Mouse (Mus musculus) left cerebral cortex, adult 11 months (tissue): ENCODE measurements around the gene Arhgef11.
A peak's percentile ranks its signal among the peaks of the same experiment; 100 is the strongest.

Experiments used
- DNase-seq: peaks from one replicate; pipeline ENCODE4 v3.0.0; 2022; ENCODE audit warnings: low spot score

The Arhgef11 gene

GRCm38 (mm10) chr3:87661291-87661690, 43.9 kb downstream of the Arhgef11 start:
- no peak for DNase-seq

DNA sequence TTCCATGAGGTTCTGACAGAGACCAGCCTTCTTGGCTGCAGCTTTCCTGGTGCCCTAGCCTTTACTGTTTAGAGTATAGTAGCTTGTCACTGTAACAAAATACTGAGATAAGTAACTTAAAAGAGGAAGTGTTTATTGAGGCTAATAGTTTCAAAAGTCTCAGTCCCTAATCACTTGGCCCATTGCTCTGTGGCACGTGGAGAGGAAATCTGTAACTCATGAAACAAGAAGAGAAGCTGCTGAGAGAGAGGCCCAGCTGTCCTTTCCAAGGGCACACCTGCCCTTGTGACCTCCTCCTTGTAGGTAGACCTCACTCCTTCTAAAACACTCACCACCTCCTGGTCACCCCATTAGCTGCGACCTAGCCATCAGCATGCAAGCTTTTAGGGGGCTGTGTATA, 101.2 kb downstream of the Arhgef11 start:
- no peak for DNase-seq

GRCm38 (mm10) chr3:87724556-87724955, 107.2 kb downstream of the Arhgef11 start:
- no peak for DNase-seq

DNA sequence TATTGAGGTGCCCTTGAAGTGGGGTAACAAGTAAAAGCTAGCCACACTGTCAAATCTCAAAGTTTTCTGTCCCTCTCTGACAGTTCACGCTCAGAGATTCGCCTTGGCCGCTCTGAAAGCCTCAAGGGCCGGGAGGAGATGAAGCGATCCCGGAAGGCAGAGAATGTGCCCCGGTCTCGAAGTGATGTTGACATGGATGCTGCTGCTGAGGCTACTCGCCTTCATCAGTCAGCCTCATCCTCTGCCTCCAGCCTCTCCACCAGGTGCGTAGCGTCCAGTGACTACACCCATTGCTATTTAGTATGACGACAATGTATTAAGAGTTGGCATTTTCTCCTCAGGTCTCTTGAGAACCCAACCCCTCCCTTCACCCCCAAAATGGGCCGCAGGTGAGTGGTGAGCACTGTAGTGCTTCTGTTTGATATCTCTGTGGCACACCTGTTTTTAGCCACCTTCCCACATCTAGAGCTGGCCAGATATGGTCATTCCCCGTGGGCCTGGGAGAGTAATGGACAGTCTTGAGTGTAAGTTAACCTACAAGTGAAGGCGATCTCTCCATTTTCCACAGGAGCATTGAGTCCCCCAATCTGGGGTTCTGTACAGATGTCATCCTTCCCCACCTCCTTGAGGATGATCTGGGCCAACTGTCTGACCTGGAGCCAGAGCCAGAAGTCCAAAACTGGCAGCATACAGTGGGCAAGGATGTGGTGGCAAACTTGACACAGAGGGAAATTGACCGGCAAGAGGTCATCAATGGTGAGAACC, 108.2 kb downstream of the Arhgef11 start:
- DNase-seq: no peak

- DNase-seq: no peak
These were observed 108.8 kb downstream of the Arhgef11 start for GRCm38 (mm10) chr3:87726191-87726590.

GRCm38 (mm10) chr3:87728696-87729095, 111.3 kb downstream of the Arhgef11 start:
- no peak for DNase-seq

- no peak for DNase-seq
These were observed 115.7 kb downstream of the Arhgef11 start for GRCm38 (mm10) chr3:87733098-87733497.

GRCm38 (mm10) chr3:87733984-87734761, 116.8 kb downstream of the Arhgef11 start:
- DNase-seq: no peak

GRCm38 (mm10) chr3:87735335-87735734, 118.0 kb downstream of the Arhgef11 start:
- DNase-seq: no peak

DNA sequence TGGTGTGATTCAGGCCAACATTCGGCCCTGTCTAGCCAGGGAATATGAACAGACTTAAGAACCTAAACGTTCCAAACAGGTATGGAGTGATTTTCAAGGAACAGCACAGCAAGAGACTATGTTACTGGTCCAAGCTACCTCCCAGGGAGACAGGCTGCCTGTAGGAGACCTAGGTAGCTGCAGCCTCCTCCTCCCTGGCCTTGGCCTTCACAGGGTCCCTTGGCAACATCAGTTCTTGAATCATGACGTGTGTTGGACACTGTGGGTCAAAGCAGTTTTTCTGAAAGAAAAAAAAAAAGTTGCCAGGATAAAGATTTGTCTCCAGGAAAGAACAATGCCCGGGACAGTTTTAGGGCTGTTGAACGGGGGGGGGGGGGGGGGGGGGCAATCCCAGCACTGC, 121.5 kb downstream of the Arhgef11 start:
- DNase-seq: no peak

DNA sequence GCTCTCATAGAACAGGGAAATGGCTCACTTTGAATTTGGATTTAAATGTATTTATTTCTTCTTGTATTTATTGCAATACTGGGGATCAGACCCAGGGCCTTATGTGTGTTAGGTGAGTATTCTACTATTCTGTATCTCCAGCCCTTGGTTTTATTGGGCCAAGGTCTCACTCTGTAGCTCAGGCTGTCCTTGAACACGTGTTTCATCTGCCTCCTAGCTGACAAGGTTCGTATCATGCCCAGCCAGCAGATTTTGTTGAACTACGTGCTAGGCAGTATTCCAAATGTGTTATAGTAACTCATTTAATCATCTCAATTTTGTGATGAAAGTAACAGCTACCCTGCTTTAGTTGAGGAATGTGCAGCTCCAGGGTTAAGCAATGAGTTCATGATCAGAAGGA, 124.7 kb downstream of the Arhgef11 start:
- DNase-seq: no peak

DNA sequence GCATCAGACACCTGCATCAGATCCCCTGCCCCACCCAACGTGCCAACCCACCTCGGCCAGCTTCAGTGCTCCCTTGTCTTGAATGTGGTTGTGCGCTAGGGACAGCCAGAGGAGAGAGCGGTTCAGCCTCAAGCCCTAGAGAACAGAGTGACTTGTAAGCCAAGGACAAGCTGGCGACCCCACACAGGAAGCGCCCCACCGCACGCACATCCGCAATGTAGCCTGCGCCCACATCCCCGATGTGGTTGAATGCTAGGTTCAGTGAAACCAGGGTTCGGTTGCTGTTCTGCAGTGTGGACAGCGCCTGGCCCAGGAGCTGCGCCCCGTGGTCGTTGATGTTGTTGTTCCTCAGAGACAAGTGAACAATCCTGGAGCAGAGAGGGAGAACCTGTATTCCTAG, 125.4 kb downstream of the Arhgef11 start:
- no peak for DNase-seq

DNA sequence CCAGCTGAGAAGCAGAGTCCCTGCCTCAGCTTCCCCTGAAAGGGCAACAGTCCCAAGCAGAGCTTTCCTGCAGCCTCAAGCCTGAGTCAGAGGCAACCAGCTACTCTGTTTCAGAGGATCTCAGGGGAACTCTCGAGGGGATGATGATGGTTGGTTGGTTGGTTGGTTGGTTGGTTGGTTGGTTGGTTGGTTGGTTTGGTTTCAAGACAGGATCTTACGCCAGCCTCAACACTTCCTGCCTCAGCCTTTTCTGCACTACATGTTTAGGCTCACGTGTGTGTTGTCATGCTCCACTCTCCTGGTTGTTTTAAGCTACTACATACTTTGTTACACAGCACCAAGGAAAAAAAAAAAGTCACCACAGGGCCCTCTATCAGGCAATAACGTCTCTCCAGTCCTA, 126.6 kb downstream of the Arhgef11 start:
- DNase-seq: no peak

GRCm38 (mm10) chr3:87745036-87745659, 127.8 kb downstream of the Arhgef11 start:
- DNase-seq: no peak

DNA sequence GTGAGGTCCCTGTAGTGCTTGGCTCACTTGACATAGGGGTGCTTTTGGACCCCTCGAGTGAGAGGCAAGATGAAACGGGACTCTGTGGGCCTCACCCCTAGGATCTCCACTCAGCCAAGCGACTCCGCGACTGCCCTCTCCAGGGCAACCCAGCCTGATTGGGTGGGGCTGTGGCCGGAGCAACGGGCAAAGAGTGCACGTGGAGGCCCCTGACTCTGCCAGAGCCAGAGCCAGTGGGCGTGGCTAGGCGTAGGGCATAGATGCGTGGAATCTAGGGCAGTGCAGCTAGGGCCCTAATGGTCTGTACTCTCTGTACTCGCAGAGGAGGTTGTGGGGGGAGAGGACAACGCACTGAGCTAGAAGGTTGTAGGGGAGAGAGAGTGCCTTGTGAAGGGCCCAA, 131.1 kb downstream of the Arhgef11 start, which contains the start of gene Lrrc71:
Lrrc71 (minus strand) TSS at position 195 of the 400 bp plus-strand sequence.
- DNase-seq: no peak

DNA sequence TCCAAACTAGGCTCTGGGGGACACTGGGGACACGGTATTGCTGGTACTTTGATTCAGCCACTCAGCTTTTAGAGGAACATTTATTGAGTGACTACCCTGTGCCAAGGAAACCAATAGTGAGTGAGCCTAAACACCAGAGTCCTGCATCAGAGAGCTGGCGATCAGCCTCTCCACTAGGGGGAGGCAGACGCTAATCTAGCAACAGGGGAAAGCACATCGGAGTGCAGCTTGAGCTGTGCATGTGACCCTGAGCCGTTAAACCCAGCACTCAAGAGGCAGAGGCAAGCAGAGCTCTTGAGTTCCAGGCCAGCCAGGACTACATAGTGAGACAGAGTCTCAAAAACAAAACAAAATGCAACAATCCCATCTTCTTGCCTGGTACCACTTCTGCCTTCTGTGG, 131.7 kb downstream of the Arhgef11 start:
- DNase-seq: no peak

- no peak for DNase-seq
These were observed 132.6 kb downstream of the Arhgef11 start for GRCm38 (mm10) chr3:87749977-87750376.

- no peak for DNase-seq
These were observed 135.2 kb downstream of the Arhgef11 start for GRCm38 (mm10) chr3:87752567-87752966.

GRCm38 (mm10) chr3:87753829-87754228, 136.5 kb downstream of the Arhgef11 start:
- no peak for DNase-seq

- DNase-seq: peak; percentile 66
These were observed 138.6 kb downstream of the Arhgef11 start for GRCm38 (mm10) chr3:87755964-87756363.

- DNase-seq: no peak
These were observed 139.1 kb downstream of the Arhgef11 start for GRCm38 (mm10) chr3:87756488-87756887.

DNA sequence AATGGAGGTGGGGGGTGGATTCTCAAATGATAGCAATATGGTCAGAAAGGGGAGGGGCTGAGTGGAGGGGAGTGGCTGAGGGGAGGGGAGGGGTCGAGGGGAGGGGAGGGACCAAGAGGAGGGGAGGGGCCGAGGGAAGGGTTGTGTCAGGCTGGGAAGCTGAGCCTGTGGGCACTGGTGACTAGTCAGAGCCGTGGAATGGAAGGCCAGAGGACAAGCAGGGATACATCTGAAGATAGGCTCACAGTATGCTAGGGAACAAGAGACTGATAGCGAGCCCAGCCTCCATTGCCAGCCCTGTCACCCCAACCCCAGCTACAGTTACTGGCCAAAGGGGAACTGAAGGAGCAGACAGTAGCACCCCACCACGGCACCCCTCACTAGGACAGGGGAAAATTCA, 141.3 kb downstream of the Arhgef11 start:
- no peak for DNase-seq
